Mouse (Mus musculus) neutrophil, adult 83 days (primary cell): ENCODE results near the gene Gk5. TPM values are rescaled to one million over a fixed set of nuclear protein-coding genes. Genes with fewer than 3 reads are reported as not detected.

Experiments used
- total RNA-seq, 2 experiments: library from RNA; stranded (reverse); gene quantifications; one replicate each; pipeline ENCODE4 v1.2.4; 2023

The Gk5 gene
- total RNA-seq, result 10 to 100 TPM; 10.5 to 13.2 TPM

GRCm38 (mm10) chr9:96118861-96119772, at the start of gene Gk5:
TSS of gene Gk5 (plus strand) at chr9:96119362.

GRCm38 (mm10) chr9:96195885-96196622, 76.9 kb downstream of the Gk5 start, which contains the start of gene Tfdp2:
TSS of gene Tfdp2 (plus strand) at chr9:96196275.

Other genes with a start within 250 kb of the Gk5 start
- gene Xrn1, start 164.6 kb upstream of the Gk5 start, total RNA-seq, result 10 to 100 TPM; 26.3 to 27.1 TPM
- 10 to 100 TPM; 15.2 TPM for gene Tfdp2, start 76.9 kb downstream of the Gk5 start, total RNA-seq
- gene Atp1b3, start 245.1 kb downstream of the Gk5 start, total RNA-seq, result 100 to 1,000 TPM; 110 to 117 TPM